Mouse (Mus musculus): ENCODE measurements around the gene Pheta2. TPM values are rescaled to one million over a fixed set of nuclear protein-coding genes. Genes with fewer than 3 reads are reported as not detected.

Pheta2 gene
- polyA plus RNA-seq (2012; ENCODE audit: insufficient read depth, insufficient read length, missing spikeins): 2.5 and 5.3 TPM in 2 replicates

GRCm38 (mm10) chr15:82338593-82339112 is at the start of gene Pheta2, which contains the start of the genes Naga and Smdt1:
Gene Pheta2 (plus strand): TSS chr15:82338942.
Gene Naga (minus strand): TSS chr15:82338925.
Gene Smdt1 (plus strand): TSS chr15:82338959.
- H3K4me3 ChIP-seq (ENCODE audit: insufficient read depth, low read length): peak within 1 kb of the TSS; percentile 80
- TF ChIP-seq CTCF (IDR thresholded peaks at IDR 0.05; ENCODE audit: low read depth, low read length): no peak
- peak; percentile 74; the same call in 1 of the 2 replicates for TF ChIP-seq POLR2A (IDR thresholded peaks at IDR 0.05; ENCODE audit: borderline replicate concordance, low read depth, low read length)
- H3K4me1 ChIP-seq (ENCODE audit: control insufficient read depth, insufficient read depth, low read length): peaks cover 7% of the 10 kb centered on the region
- peak within 1 kb of the TSS; percentile 60 for H3K27ac ChIP-seq (ENCODE audit: insufficient read depth, low read depth, low read length)

GRCm38 (mm10) chr15:82290252-82290651 is 48.5 kb upstream of the Pheta2 start:
- no peak for TF ChIP-seq POLR2A (IDR thresholded peaks at IDR 0.05; ENCODE audit: borderline replicate concordance, low read depth, low read length)
- Histone ChIP-seq H3K27ac (ENCODE audit: insufficient read depth, low read depth, low read length) (no peak overlapping the region), H3K4me3 (ENCODE audit: insufficient read depth, low read length) (no peak overlapping the region), H3K4me1 (ENCODE audit: control insufficient read depth, insufficient read depth, low read length) (no peaks in the 10 kb centered on the region)

- Histone ChIP-seq H3K27ac (ENCODE audit: insufficient read depth, low read depth, low read length) (no peak overlapping the region), H3K4me3 (ENCODE audit: insufficient read depth, low read length) (no peak overlapping the region), H3K4me1 (ENCODE audit: control insufficient read depth, insufficient read depth, low read length) (no peaks in the 10 kb centered on the region)
- TF ChIP-seq CTCF (IDR thresholded peaks at IDR 0.05; ENCODE audit: low read depth, low read length) (no peak), POLR2A (IDR thresholded peaks at IDR 0.05; ENCODE audit: borderline replicate concordance, low read depth, low read length) (no peak)
Measured at GRCm38 (mm10) chr15:82292851-82293250, 45.9 kb upstream of the Pheta2 start.

- no peak overlapping the region for H3K27ac ChIP-seq (ENCODE audit: insufficient read depth, low read depth, low read length)
- no peak for TF ChIP-seq CTCF (IDR thresholded peaks at IDR 0.05; ENCODE audit: low read depth, low read length)
- no peak for TF ChIP-seq POLR2A (IDR thresholded peaks at IDR 0.05; ENCODE audit: borderline replicate concordance, low read depth, low read length)
- H3K4me1 ChIP-seq (ENCODE audit: control insufficient read depth, insufficient read depth, low read length): no peaks in the 10 kb centered on the region
- no peak overlapping the region for H3K4me3 ChIP-seq (ENCODE audit: insufficient read depth, low read length)
Measured at GRCm38 (mm10) chr15:82293271-82293711, 45.5 kb upstream of the Pheta2 start.

- no peak overlapping the region for H3K27ac ChIP-seq (ENCODE audit: insufficient read depth, low read depth, low read length)
- H3K4me1 ChIP-seq (ENCODE audit: control insufficient read depth, insufficient read depth, low read length): no peaks in the 10 kb centered on the region
- H3K4me3 ChIP-seq (ENCODE audit: insufficient read depth, low read length): no peak overlapping the region
- TF ChIP-seq POLR2A (IDR thresholded peaks at IDR 0.05; ENCODE audit: borderline replicate concordance, low read depth, low read length): no peak
- no peak for TF ChIP-seq CTCF (IDR thresholded peaks at IDR 0.05; ENCODE audit: low read depth, low read length)
Measured at GRCm38 (mm10) chr15:82294059-82294458, 44.7 kb upstream of the Pheta2 start.

GRCm38 (mm10) chr15:82298764-82299561 is 39.8 kb upstream of the Pheta2 start, which contains the start of gene Wbp2nl:
Gene Wbp2nl (plus strand): TSS chr15:82298954.
- TF ChIP-seq CTCF (IDR thresholded peaks at IDR 0.05; ENCODE audit: low read depth, low read length): no peak
- TF ChIP-seq POLR2A (IDR thresholded peaks at IDR 0.05; ENCODE audit: borderline replicate concordance, low read depth, low read length): no peak
- no peak within 1 kb of the TSS for H3K4me3 ChIP-seq (ENCODE audit: insufficient read depth, low read length)

GRCm38 (mm10) chr15:82307107-82307506 is 31.6 kb upstream of the Pheta2 start:
- TF ChIP-seq POLR2A (IDR thresholded peaks at IDR 0.05; ENCODE audit: borderline replicate concordance, low read depth, low read length) (no peak), CTCF (IDR thresholded peaks at IDR 0.05; ENCODE audit: low read depth, low read length) (no peak)
- Histone ChIP-seq H3K4me1 (ENCODE audit: control insufficient read depth, insufficient read depth, low read length) (no peaks in the 10 kb centered on the region), H3K4me3 (ENCODE audit: insufficient read depth, low read length) (no peak overlapping the region), H3K27ac (ENCODE audit: insufficient read depth, low read depth, low read length) (no peak overlapping the region)

More at GRCm38 (mm10) chr15:82298764-82299561, 39.8 kb upstream of the Pheta2 start, which contains the start of gene Wbp2nl:
- H3K27ac ChIP-seq (ENCODE audit: insufficient read depth, low read depth, low read length): no peak within 1 kb of the TSS
- no peaks in the 10 kb centered on the region for H3K4me1 ChIP-seq (ENCODE audit: control insufficient read depth, insufficient read depth, low read length)

GRCm38 (mm10) chr15:82308416-82308815 is 30.3 kb upstream of the Pheta2 start:
- Histone ChIP-seq H3K4me1 (ENCODE audit: control insufficient read depth, insufficient read depth, low read length) (no peaks in the 10 kb centered on the region), H3K27ac (ENCODE audit: insufficient read depth, low read depth, low read length) (no peak overlapping the region), H3K4me3 (ENCODE audit: insufficient read depth, low read length) (no peak overlapping the region)
- TF ChIP-seq POLR2A (IDR thresholded peaks at IDR 0.05; ENCODE audit: borderline replicate concordance, low read depth, low read length) (no peak), CTCF (IDR thresholded peaks at IDR 0.05; ENCODE audit: low read depth, low read length) (no peak)

GRCm38 (mm10) chr15:82317839-82318238 is 20.9 kb upstream of the Pheta2 start:
- peaks cover 9% of the 10 kb centered on the region for H3K4me1 ChIP-seq (ENCODE audit: control insufficient read depth, insufficient read depth, low read length)
- H3K4me3 ChIP-seq (ENCODE audit: insufficient read depth, low read length): no peak overlapping the region
- no peak for TF ChIP-seq POLR2A (IDR thresholded peaks at IDR 0.05; ENCODE audit: borderline replicate concordance, low read depth, low read length)
- no peak for TF ChIP-seq CTCF (IDR thresholded peaks at IDR 0.05; ENCODE audit: low read depth, low read length)
- no peak overlapping the region for H3K27ac ChIP-seq (ENCODE audit: insufficient read depth, low read depth, low read length)

- Histone ChIP-seq H3K4me3 (ENCODE audit: insufficient read depth, low read length) (no peak overlapping the region), H3K4me1 (ENCODE audit: control insufficient read depth, insufficient read depth, low read length) (peaks cover 9% of the 10 kb centered on the region), H3K27ac (ENCODE audit: insufficient read depth, low read depth, low read length) (no peak overlapping the region)
- no peak for TF ChIP-seq CTCF (IDR thresholded peaks at IDR 0.05; ENCODE audit: low read depth, low read length)
- TF ChIP-seq POLR2A (IDR thresholded peaks at IDR 0.05; ENCODE audit: borderline replicate concordance, low read depth, low read length): no peak
Measured at GRCm38 (mm10) chr15:82319613-82320012, 19.1 kb upstream of the Pheta2 start.
